Mouse (Mus musculus) small intestine, adult 2 months (tissue): ENCODE measurements around the gene Thop1.

Experiments
- CTCF ChIP-seq: fragments of 200-500 bp; IDR thresholded peaks from 2 replicates; pipeline ENCODE4 v1.5.1; 2012; ENCODE audit warnings: low read depth, mild to moderate bottlenecking, control low read depth, inconsistent platforms, low read length, moderate library complexity, mixed read lengths; ENCODE audit not compliant: insufficient replicate concordance, insufficient read length; ENCODE audit errors: extremely low read depth
- POLR2A ChIP-seq: fragments of 200-500 bp; IDR thresholded peaks from 2 replicates; pipeline ENCODE4 v1.6.1; 2012; ENCODE audit warnings: low read depth, mild to moderate bottlenecking, control low read depth, inconsistent platforms, low read length, moderate library complexity

DNA sequence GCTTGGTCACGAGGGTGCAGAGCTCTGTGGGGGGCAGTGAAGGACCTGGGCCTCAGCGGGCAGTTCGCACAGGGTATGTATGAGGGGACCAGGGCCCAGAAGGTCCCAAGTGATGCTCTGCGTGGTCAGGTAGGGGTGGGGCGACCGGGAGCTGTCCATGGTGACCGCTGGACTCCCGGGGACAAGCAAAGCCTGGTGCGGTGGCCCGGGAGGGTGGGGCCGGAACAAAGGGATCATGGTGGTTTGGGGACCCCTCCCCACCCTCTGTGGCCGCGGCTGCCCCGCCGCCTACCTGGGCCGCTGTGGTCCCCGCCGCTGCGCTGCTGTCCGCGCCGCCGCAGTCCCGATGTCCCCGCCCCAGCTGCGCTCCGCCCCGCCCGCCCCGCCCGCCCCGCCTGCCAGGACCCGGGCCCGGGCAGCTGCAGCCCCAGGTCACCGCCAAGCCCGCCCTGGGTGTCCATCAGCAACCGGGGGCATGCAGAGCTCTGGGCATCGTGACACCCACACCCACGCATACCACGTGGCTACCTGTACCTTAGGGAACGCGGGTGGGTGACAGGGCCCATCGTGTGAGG lies 44.7 kb upstream of the Thop1 start:
- TF ChIP-seq POLR2A (no peak), CTCF (no peak)
